Mouse (Mus musculus) intestine, embryonic 16.5 days (tissue): ENCODE data around the gene Gse1. TPM values are rescaled to one million over a fixed set of nuclear protein-coding genes. Genes with fewer than 3 reads are reported as not detected.
A peak's percentile ranks its signal among the peaks of the same experiment; 100 is the strongest.

ENCODE experiments used
- ATAC-seq: fragments of 200-750 bp; cut with Nextera tagmentation; 2 replicates; pipeline ENCODE4 v1.8.0; 2017; ENCODE audit warnings: moderate TSS enrichment, moderate library complexity
- H3K27ac ChIP-seq: fragments of 300-500 bp; sonication (generic); 2 replicates; pipeline ENCODE4 v1.5.1; 2014; ENCODE audit warnings: mild to moderate bottlenecking, low read length
- H3K27me3 ChIP-seq: fragments of 300-500 bp; sonication (generic); replicated peaks from 2 replicates; pipeline ENCODE4 v1.6.1; 2014; ENCODE audit warnings: low read length, control low read depth, mixed read lengths; ENCODE audit not compliant: control insufficient read depth, insufficient read depth
- H3K36me3 ChIP-seq: fragments of 300-500 bp; sonication (generic); 2 replicates; pipeline ENCODE4 v1.6.1; 2014; ENCODE audit warnings: low read length, control low read depth; ENCODE audit not compliant: control insufficient read depth, insufficient read depth
- H3K4me1 ChIP-seq: fragments of 300-500 bp; sonication (generic); 2 replicates; pipeline ENCODE4 v1.6.1; 2014; ENCODE audit warnings: low read length, control low read depth, mixed read lengths; ENCODE audit not compliant: control insufficient read depth, insufficient read depth
- H3K4me2 ChIP-seq: fragments of 300-500 bp; sonication (generic); 2 replicates; pipeline ENCODE4 v1.6.1; 2014; ENCODE audit warnings: low read depth, low read length, control low read depth
- H3K4me3 ChIP-seq: fragments of 300-500 bp; sonication (generic); 2 replicates; pipeline ENCODE4 v1.5.1; 2014; ENCODE audit warnings: mild to moderate bottlenecking, low read length
- H3K9ac ChIP-seq: fragments of 300-500 bp; sonication (generic); 2 replicates; pipeline ENCODE4 v1.6.1; 2014; ENCODE audit warnings: low read depth, low read length
- H3K9me3 ChIP-seq: fragments of 300-500 bp; sonication (generic); 2 replicates; pipeline ENCODE4 v1.6.1; 2016; ENCODE audit warnings: low read length, control low read depth; ENCODE audit not compliant: control insufficient read depth
- WGBS: fragments of 180-500 bp; shearing (Covaris S2); extraction: QIAGEN DNeasy Blood & Tissue Kit; methylation state at CpG from one replicate; pipeline ENCODE4 v1.1.7; 2014; 5-methylcytosine and 5-hydroxymethylcytosine counted together
- polyA plus RNA-seq: library from polyadenylated mRNA; unstranded; fragments of >200 nt; fragmentation: Nextera tagmentation; extraction: Ambion mirVana; gene quantifications from 2 replicates; pipeline ENCODE4 v1.2.1, GENCODE M21; 2015

Gse1 gene
- polyA plus RNA-seq, 1 experiment from 2014 or later = 7.3 TPM

DNA sequence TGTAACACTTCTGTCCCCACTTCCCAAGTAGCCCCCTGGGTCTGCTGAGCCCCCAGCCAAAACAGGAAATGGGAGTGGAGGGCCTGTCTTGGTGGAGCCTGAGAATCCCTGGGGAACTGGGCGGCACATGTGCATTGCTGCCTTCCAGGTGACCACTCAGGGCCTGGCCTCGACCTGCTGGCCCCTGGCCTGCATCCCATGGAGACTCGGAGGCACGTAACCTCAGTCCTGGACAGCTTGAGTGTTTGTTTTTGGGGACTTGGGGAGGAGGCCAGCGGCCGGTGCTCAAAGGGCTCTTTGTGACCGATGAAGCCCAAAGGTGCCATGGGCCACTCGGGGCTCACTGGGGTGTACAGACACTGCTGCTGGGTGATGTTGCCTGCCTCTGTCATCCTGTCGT, 319.3 kb downstream of the Gse1 start:
- Histone ChIP-seq H3K4me3 (no peak overlapping the region), H3K27ac (no peak overlapping the region; the same call in 1 of the 2 replicates), H3K36me3 (no peaks in the 10 kb centered on the region), H3K9ac (0 out of 2 replicates have a peak overlapping the region, but pooled peaks have one; percentile 33), H3K9me3 (no peaks in the 10 kb centered on the region), H3K4me2 (no peak overlapping the region), H3K27me3 (no peaks in the 10 kb centered on the region), H3K4me1 (peaks cover 82% of the 10 kb centered on the region)
- ATAC-seq = no peak
- WGBS = 66% methylated on average over 9 of the region's 9 CpGs

DNA sequence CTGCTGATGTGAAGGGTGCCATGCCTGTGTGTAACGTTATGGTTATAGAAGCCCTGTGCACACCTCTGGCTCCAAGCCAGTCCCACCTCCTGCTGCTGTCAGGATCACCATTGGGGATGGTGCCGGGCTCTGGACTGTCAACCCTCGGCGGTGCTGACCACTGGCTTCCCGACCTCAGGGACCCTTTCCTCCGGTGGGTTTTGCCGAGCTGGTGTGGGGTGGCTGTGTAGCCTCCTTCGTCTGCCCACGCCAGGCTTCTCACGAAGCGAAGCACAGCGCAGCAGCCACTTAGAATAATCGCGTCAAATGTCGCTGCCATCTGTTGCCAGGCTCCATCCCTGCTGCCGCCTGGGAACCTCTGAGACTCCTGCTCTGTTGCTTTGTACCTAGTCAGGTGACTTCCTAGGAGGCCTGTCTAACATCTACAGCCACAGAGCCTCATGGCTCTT, 320.1 kb downstream of the Gse1 start:
- no peaks in the 10 kb centered on the region for H3K27me3 ChIP-seq
- H3K36me3 ChIP-seq = no peaks in the 10 kb centered on the region
- ATAC-seq = no peak
- 0 out of 2 replicates have a peak overlapping the region, but pooled peaks have one; percentile 19 for H3K4me2 ChIP-seq
- no peaks in the 10 kb centered on the region for H3K9me3 ChIP-seq
- H3K27ac ChIP-seq = no peak overlapping the region; the same call in 1 of the 2 replicates
- 58% methylated on average over 16 of the region's 16 CpGs for WGBS
- H3K4me1 ChIP-seq = peaks cover 74% of the 10 kb centered on the region
- no peak overlapping the region for H3K4me3 ChIP-seq
- peak overlapping the region; percentile 24; the same call in 1 of the 2 replicates for H3K9ac ChIP-seq

DNA sequence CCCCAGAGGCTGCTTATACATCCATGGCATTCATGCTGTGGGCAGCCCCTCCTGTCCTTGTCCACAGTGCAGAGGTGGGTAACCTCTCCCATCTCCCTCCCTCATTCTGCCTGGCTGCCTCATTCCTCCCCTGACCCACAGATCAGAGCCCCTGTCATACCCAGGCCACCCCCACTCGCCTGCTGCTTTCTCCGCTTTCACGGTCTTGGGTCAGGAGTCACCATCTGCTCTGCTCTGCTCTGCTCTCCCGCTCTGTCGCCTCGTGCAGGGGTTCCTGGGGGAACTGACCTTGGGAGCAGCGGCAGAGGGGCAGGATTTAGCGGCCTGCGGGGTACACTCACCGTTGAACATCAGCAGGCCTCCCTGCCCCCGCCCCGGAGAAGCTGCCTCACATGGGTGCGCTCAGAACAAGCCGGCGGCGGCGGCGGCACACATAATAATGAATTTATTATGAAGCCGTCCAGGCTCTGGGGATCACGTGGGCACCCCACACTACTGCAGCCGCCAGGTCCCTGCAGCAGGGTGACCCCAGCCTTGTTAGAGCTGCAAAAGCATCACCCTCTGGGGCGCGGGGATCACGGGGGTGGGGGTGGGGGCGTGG, 321.2 kb downstream of the Gse1 start:
- 0 out of 2 replicates have a peak, but pooled peaks have one; percentile 1 for ATAC-seq
- Histone ChIP-seq H3K36me3 (no peaks in the 10 kb centered on the region), H3K4me1 (peaks cover 65% of the 10 kb centered on the region)

DNA sequence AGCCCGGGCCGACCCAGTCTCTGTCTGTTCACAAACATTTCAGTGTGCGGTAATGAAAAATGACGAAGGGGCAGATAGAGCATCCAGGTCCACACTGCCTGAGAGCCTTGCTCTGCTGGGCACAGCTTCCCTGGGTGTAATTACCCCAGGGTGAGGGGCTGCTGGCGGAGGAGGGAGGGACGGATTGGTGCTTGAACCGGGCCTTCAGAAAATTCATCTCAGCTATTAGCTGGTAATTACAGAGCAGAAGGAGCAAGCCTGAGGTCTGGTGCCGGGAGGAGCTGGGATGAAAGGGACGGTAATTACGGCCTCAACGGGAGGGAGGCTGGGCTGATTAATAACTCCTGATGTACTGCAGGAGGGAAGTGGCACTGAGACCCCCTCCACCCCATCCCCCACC, 321.7 kb downstream of the Gse1 start:
- H3K4me1 ChIP-seq = peaks cover 60% of the 10 kb centered on the region
- no peaks in the 10 kb centered on the region for H3K36me3 ChIP-seq
- no peak overlapping the region for H3K4me3 ChIP-seq
- WGBS = 31% methylated on average over 11 of the region's 11 CpGs
- peak overlapping the region; percentile 30; the same call in 1 of the 2 replicates for H3K4me2 ChIP-seq
- peak overlapping the region; percentile 60 for H3K9ac ChIP-seq
- no peaks in the 10 kb centered on the region for H3K9me3 ChIP-seq
- peak overlapping the region; percentile 63 for H3K27ac ChIP-seq
- ATAC-seq = no peak
- no peaks in the 10 kb centered on the region for H3K27me3 ChIP-seq

More for the DNA sequence above, 321.2 kb downstream of the Gse1 start:
- no peaks in the 10 kb centered on the region for H3K9me3 ChIP-seq
- H3K9ac ChIP-seq = peak overlapping the region; percentile 60
- peak overlapping the region; percentile 63 for H3K27ac ChIP-seq
- H3K27me3 ChIP-seq = no peaks in the 10 kb centered on the region
- 14% methylated on average over 25 of the region's 25 CpGs for WGBS
- 0 out of 2 replicates have a peak overlapping the region, but pooled peaks have one; percentile 9 for H3K4me3 ChIP-seq
- H3K4me2 ChIP-seq = peak overlapping the region; percentile 30; the same call in 1 of the 2 replicates

DNA sequence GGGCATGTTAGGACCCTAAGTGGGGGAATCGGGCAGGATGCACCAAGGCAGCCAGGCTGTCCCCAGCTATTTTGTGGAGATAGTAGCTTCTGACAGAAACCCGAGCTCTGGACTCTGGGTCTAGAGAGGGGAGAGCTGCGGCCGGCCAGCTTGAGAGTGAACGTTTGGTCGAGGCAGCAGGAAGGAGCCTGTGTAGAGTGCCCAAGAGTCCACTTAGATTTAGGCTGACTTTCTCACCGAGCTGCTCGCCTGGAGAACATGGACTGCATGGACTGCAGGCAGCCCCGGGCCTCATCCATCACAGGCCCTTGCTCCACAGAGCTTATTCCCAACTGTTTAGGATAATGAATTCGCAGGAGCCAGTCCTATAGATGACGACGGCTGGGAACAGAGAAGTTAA, 322.2 kb downstream of the Gse1 start:
- Histone ChIP-seq H3K4me2 (no peak overlapping the region), H3K4me3 (no peak overlapping the region), H3K9ac (no peak overlapping the region; the same call in 1 of the 2 replicates), H3K9me3 (no peaks in the 10 kb centered on the region), H3K4me1 (peaks cover 56% of the 10 kb centered on the region), H3K27ac (peak overlapping the region; percentile 48), H3K27me3 (no peaks in the 10 kb centered on the region), H3K36me3 (no peaks in the 10 kb centered on the region)
- ATAC-seq = no peak
- 38% methylated on average over 12 of the region's 12 CpGs for WGBS

DNA sequence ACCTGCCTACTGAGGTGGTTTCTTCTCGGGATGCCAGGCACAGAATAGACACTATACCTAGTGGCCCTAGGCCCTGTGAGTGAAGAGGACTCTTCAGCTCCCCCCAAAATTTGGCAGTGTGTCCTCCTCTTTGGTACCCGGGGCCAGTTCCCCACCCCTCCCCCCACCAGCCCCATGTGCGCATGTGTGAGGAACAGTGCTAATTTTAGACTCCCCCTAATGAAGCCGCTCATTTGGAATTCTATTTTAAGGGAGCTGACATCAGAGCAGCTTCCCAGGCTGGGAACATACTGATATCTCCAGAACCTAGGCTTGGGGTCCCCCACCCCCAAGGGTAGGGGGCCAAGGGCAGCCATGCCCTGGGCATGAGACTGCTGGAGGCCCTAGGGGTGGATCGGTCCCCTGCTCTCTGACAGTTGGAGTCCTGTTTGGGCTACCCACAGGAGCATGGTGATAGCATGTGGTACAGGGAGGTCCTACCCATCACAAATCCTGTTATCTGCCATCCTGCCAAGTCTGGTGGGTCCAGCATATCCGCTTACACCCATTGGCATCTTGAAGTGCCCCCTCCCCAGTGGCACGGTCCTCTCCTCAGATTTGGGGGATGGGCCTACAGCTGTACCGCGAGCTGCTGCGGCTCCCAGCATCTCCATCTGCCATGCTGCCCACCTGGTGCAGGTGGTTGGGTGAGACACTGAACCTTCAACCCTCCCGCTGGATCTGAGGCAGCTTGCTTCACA, 322.9 kb downstream of the Gse1 start:
- Histone ChIP-seq H3K4me3 (no peak overlapping the region), H3K9ac (no peak overlapping the region), H3K27me3 (no peaks in the 10 kb centered on the region), H3K36me3 (no peaks in the 10 kb centered on the region), H3K4me1 (peaks cover 55% of the 10 kb centered on the region), H3K9me3 (no peaks in the 10 kb centered on the region), H3K27ac (peak overlapping the region; percentile 48; the same call in 1 of the 2 replicates), H3K4me2 (no peak overlapping the region)
- WGBS = 70% methylated on average over 11 of the region's 11 CpGs
- ATAC-seq = no peak

DNA sequence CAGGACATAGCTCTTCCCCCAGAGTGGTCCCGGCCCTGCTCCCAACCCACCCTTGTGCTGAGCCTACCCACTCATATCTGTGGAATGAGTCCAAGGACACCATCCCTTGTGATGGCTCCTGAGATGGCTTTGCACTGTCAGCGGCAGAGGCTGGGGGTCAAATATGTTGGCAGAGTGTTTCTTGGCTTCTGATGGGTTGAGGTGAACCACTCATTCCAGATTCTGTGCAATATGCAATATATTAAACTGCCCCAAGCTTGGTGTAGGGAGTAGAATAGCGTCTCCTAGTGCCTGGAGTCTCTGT, 323.4 kb downstream of the Gse1 start:
- Histone ChIP-seq H3K27me3 (no peaks in the 10 kb centered on the region), H3K36me3 (no peaks in the 10 kb centered on the region), H3K4me1 (peaks cover 55% of the 10 kb centered on the region), H3K4me3 (no peak overlapping the region), H3K27ac (no peak overlapping the region), H3K9ac (no peak overlapping the region), H3K4me2 (no peak overlapping the region), H3K9me3 (no peaks in the 10 kb centered on the region)
- no peak for ATAC-seq
- 82% methylated on average over 3 of the region's 3 CpGs for WGBS

DNA sequence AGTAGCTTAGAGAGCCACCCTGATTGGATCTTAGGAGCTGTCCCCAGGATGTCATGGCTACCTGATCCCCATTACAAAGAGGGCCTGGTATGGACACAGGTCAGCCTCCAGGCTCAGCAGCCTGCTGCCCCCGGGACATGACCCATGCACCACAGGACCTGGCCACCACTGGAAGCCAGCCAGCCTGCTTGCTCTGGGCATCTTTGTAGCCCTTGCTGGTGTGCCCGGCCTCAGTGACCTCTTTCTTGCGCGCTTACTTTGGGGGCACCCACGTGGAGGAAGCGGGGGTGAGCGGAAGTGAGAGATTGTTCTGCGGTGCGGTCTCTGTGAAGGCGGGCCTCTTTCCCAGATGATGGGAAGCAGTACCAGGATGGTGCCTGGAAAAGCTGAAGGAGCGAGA, 324.3 kb downstream of the Gse1 start:
- 90% methylated on average over 11 of the region's 11 CpGs for WGBS
- Histone ChIP-seq H3K4me2 (no peak overlapping the region), H3K4me3 (no peak overlapping the region), H3K4me1 (peaks cover 54% of the 10 kb centered on the region), H3K36me3 (no peaks in the 10 kb centered on the region), H3K27ac (no peak overlapping the region), H3K27me3 (no peaks in the 10 kb centered on the region), H3K9ac (no peak overlapping the region), H3K9me3 (no peaks in the 10 kb centered on the region)
- no peak for ATAC-seq

DNA sequence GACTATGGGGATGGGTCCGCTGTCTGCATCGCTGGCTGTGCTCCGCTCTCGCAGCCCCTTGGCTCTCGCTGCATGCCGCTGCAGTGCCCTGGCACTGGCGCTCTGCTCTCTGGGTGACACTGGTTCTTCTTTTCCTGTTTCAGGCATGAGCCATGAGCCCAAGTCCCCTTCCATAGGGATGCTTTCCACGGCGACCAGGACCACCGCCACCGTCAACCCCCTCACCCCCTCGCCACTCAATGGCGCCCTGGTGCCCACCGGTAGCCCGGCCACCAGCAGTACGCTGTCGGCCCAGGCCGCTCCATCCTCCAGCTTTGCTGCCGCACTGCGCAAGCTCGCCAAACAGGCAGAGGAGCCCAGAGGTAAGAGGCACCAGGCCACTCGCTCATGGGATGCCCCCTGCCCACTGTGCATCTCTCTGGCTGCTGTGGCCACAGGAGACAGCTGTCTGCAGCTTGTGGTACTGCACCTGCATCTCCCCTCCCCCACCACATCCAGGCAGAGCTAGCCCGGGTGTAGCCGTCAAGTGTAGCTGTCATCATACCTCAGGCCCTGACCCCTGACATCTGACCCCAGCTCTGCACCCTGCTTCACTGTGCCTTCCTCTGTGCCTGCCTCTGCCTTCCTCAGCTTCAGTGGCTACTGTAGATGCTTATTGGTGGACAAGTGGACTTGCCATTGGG, 325.3 kb downstream of the Gse1 start:
- Histone ChIP-seq H3K27ac (no peak overlapping the region), H3K4me3 (no peak overlapping the region), H3K4me2 (no peak overlapping the region), H3K4me1 (peaks cover 49% of the 10 kb centered on the region), H3K36me3 (no peaks in the 10 kb centered on the region), H3K9me3 (no peaks in the 10 kb centered on the region), H3K9ac (no peak overlapping the region), H3K27me3 (no peaks in the 10 kb centered on the region)
- 88% methylated on average over 24 of the region's 24 CpGs for WGBS
- no peak for ATAC-seq
